Mouse (Mus musculus) kidney, embryonic 16.5 days (tissue): Measurements from ENCODE around the gene Hic2. TPM values are rescaled to one million over a fixed set of nuclear protein-coding genes. Genes with fewer than 3 reads are reported as not detected.

Experiments used
- ATAC-seq: fragments of 200-750 bp; cut with Nextera tagmentation; 2 replicates; pipeline ENCODE4 v1.8.0; 2017; ENCODE audit warnings: moderate TSS enrichment; ENCODE audit not compliant: low FRiP score, low TSS enrichment
- H3K27ac ChIP-seq: fragments of 300-500 bp; sonication (generic); 2 replicates; pipeline ENCODE4 v1.5.1; 2014; ENCODE audit warnings: low read length
- H3K27me3 ChIP-seq: fragments of 300-500 bp; sonication (generic); 2 replicates; pipeline ENCODE4 v1.6.1; 2014; ENCODE audit warnings: low read length, control low read depth, mixed read lengths; ENCODE audit not compliant: insufficient read depth
- H3K36me3 ChIP-seq: fragments of 300-500 bp; sonication (generic); 2 replicates; pipeline ENCODE4 v1.6.1; 2014; ENCODE audit warnings: low read length, control low read depth, mixed read lengths; ENCODE audit not compliant: insufficient read depth
- H3K4me1 ChIP-seq: fragments of 300-500 bp; sonication (generic); 2 replicates; pipeline ENCODE4 v1.6.1; 2014; ENCODE audit warnings: low read length, control low read depth, mixed read lengths; ENCODE audit not compliant: insufficient read depth
- H3K4me2 ChIP-seq: fragments of 300-500 bp; sonication (generic); replicated peaks from 2 replicates; pipeline ENCODE4 v1.6.1; 2014; ENCODE audit warnings: low read depth, low read length
- H3K4me3 ChIP-seq: fragments of 300-500 bp; sonication (generic); 2 replicates; pipeline ENCODE4 v1.5.1; 2014; ENCODE audit warnings: mild to moderate bottlenecking, low read length
- H3K9ac ChIP-seq: fragments of 300-500 bp; sonication (generic); replicated peaks from 2 replicates; pipeline ENCODE4 v1.6.1; 2014; ENCODE audit warnings: low read length
- H3K9me3 ChIP-seq: fragments of 300-500 bp; sonication (generic); 2 replicates; pipeline ENCODE4 v1.6.1; 2016; ENCODE audit warnings: low read length, control low read depth
- WGBS: fragments of 180-500 bp; shearing (Covaris S2); extraction: QIAGEN DNeasy Blood & Tissue Kit; methylation state at CpG from one replicate; pipeline ENCODE4 v1.1.7; 2014; 5-methylcytosine and 5-hydroxymethylcytosine counted together
- polyA plus RNA-seq: library from polyadenylated mRNA; unstranded; fragments of >200 nt; fragmentation: Nextera tagmentation; extraction: Ambion mirVana; gene quantifications from 2 replicates; pipeline ENCODE4 v1.2.1, GENCODE M21; 2015

Gene Hic2
- 4.9 and 5.4 TPM in 2 replicates for polyA plus RNA-seq

GRCm38 (mm10) chr16:17232794-17233701 lies at the start of gene Hic2:
Gene Hic2 (plus strand): TSS chr16:17233572.
- H3K9me3 ChIP-seq, result peaks cover 7% of the 10 kb centered on the region; the same call in 1 of the 2 replicates
- no peaks in the 10 kb centered on the region for H3K36me3 ChIP-seq
- H3K27me3 ChIP-seq, result no peaks in the 10 kb centered on the region
- H3K27ac ChIP-seq, result peak within 1 kb of the TSS; percentile 87
- H3K9ac ChIP-seq, result peak within 1 kb of the TSS; percentile 96
- H3K4me3 ChIP-seq, result peak within 1 kb of the TSS; percentile 87
- ATAC-seq, result peak; percentile 99
- H3K4me2 ChIP-seq, result peak within 1 kb of the TSS; percentile 91
- WGBS, result 1% methylated on average over 53 of the region's 59 CpGs
- peaks cover 26% of the 10 kb centered on the region for H3K4me1 ChIP-seq

GRCm38 (mm10) chr16:17185475-17185874 lies 47.9 kb upstream of the Hic2 start:
- Histone ChIP-seq H3K27me3 (no peaks in the 10 kb centered on the region), H3K9ac (no peak overlapping the region), H3K4me2 (no peak overlapping the region), H3K9me3 (no peaks in the 10 kb centered on the region), H3K4me1 (no peaks in the 10 kb centered on the region), H3K36me3 (peaks cover 21% of the 10 kb centered on the region), H3K4me3 (no peak overlapping the region), H3K27ac (no peak overlapping the region)
- ATAC-seq, result no peak

- Histone ChIP-seq H3K4me1 (no peaks in the 10 kb centered on the region), H3K27me3 (no peaks in the 10 kb centered on the region), H3K4me3 (no peak overlapping the region), H3K27ac (no peak overlapping the region), H3K9me3 (no peaks in the 10 kb centered on the region), H3K36me3 (peaks cover 8% of the 10 kb centered on the region; the same call in 1 of the 2 replicates), H3K4me2 (no peak overlapping the region), H3K9ac (no peak overlapping the region)
- ATAC-seq, result no peak
- 86% methylated on average over 4 of the region's 4 CpGs for WGBS
Observed at GRCm38 (mm10) chr16:17193823-17194222, 39.5 kb upstream of the Hic2 start.

GRCm38 (mm10) chr16:17200121-17200952 lies 33.0 kb upstream of the Hic2 start:
- 4% methylated on average over 24 of the region's 24 CpGs for WGBS
- no peaks in the 10 kb centered on the region for H3K27me3 ChIP-seq
- 0 out of 2 replicates have a peak, but pooled peaks cover 3% of the 10 kb centered on the region for H3K36me3 ChIP-seq
- H3K9ac ChIP-seq, result peak overlapping the region; percentile 100
- ATAC-seq, result peak; percentile 21; the same call in 1 of the 2 replicates
- peak overlapping the region; percentile 79; the same call in 1 of the 2 replicates for H3K27ac ChIP-seq
- peak overlapping the region; percentile 100 for H3K4me3 ChIP-seq
- no peaks in the 10 kb centered on the region for H3K9me3 ChIP-seq
- H3K4me2 ChIP-seq, result peak overlapping the region; percentile 78
- peaks cover 12% of the 10 kb centered on the region for H3K4me1 ChIP-seq

GRCm38 (mm10) chr16:17200953-17201707 lies 32.2 kb upstream of the Hic2 start:
- Histone ChIP-seq H3K9me3 (no peaks in the 10 kb centered on the region), H3K4me3 (peak overlapping the region; percentile 100), H3K9ac (peak overlapping the region; percentile 100), H3K4me2 (peak overlapping the region; percentile 78), H3K36me3 (0 out of 2 replicates have a peak, but pooled peaks cover 3% of the 10 kb centered on the region), H3K4me1 (peaks cover 12% of the 10 kb centered on the region), H3K27me3 (no peaks in the 10 kb centered on the region), H3K27ac (peak overlapping the region; percentile 79)
- ATAC-seq, result peak; percentile 89
- WGBS, result under 1% methylated on average over 67 of the region's 72 CpGs

GRCm38 (mm10) chr16:17201977-17202376 lies 31.4 kb upstream of the Hic2 start:
- Histone ChIP-seq H3K9me3 (no peaks in the 10 kb centered on the region), H3K36me3 (0 out of 2 replicates have a peak, but pooled peaks cover 3% of the 10 kb centered on the region), H3K27ac (peak overlapping the region; percentile 40; the same call in 1 of the 2 replicates), H3K9ac (no peak overlapping the region), H3K27me3 (no peaks in the 10 kb centered on the region), H3K4me1 (peaks cover 12% of the 10 kb centered on the region), H3K4me3 (no peak overlapping the region), H3K4me2 (no peak overlapping the region)
- WGBS, result 44% methylated on average over 2 of the region's 2 CpGs
- peak; percentile 62; the same call in 1 of the 2 replicates for ATAC-seq

- Histone ChIP-seq H3K36me3 (0 out of 2 replicates have a peak, but pooled peaks cover 3% of the 10 kb centered on the region), H3K4me1 (peaks cover 12% of the 10 kb centered on the region), H3K27ac (peak within 1 kb of the TSS; percentile 40; the same call in 1 of the 2 replicates), H3K4me2 (peak within 1 kb of the TSS; percentile 78; the same call in 1 of the 2 replicates), H3K27me3 (no peaks in the 10 kb centered on the region; the same call in 1 of the 2 replicates), H3K4me3 (peak within 1 kb of the TSS; percentile 100), H3K9me3 (no peaks in the 10 kb centered on the region), H3K9ac (peak within 1 kb of the TSS; percentile 100)
- ATAC-seq, result no peak
- 92% methylated on average over 1 of the region's 1 CpGs for whole genome bisulfite sequencing
Observed at GRCm38 (mm10) chr16:17202549-17202948, 30.8 kb upstream of the Hic2 start, which contains the start of gene Ube2l3. Gene Ube2l3 (minus strand): TSS chr16:17202649.

GRCm38 (mm10) chr16:17204990-17205389 lies 28.4 kb upstream of the Hic2 start:
- no peak for ATAC-seq
- Histone ChIP-seq H3K27me3 (peaks cover 5% of the 10 kb centered on the region), H3K36me3 (no peaks in the 10 kb centered on the region), H3K9ac (no peak overlapping the region), H3K4me3 (no peak overlapping the region), H3K4me1 (peaks cover 17% of the 10 kb centered on the region), H3K27ac (no peak overlapping the region), H3K9me3 (no peaks in the 10 kb centered on the region), H3K4me2 (no peak overlapping the region)
- WGBS, result 2% methylated on average over 6 of the region's 6 CpGs
